Mouse (Mus musculus): ENCODE data around the gene Txn1.
A peak's percentile ranks its signal among the peaks of the same experiment; 100 is the strongest.

The Txn1 gene

GRCm38 (mm10) chr4:57956029-57956960 lies at the start of gene Txn1:
Gene Txn1, minus strand, starts transcription at chr4:57956411.
- peak; percentile 98 for DNase-seq (ENCODE audit: low read depth)

- DNase-seq (ENCODE audit: low read depth): no peak
Measured at GRCm38 (mm10) chr4:58003501-58003900, 47.3 kb upstream of the Txn1 start.

GRCm38 (mm10) chr4:57991425-57991824 lies 35.2 kb upstream of the Txn1 start:
- DNase-seq (ENCODE audit: low read depth): no peak

- DNase-seq (ENCODE audit: low read depth): no peak
Measured at GRCm38 (mm10) chr4:57974400-57975117, 18.3 kb upstream of the Txn1 start.

GRCm38 (mm10) chr4:57973592-57974268 lies 17.5 kb upstream of the Txn1 start:
- no peak for DNase-seq (ENCODE audit: low read depth)

GRCm38 (mm10) chr4:57970285-57970684 lies 14.1 kb upstream of the Txn1 start:
- DNase-seq (ENCODE audit: low read depth): no peak

GRCm38 (mm10) chr4:57967195-57967594 lies 11.0 kb upstream of the Txn1 start:
- DNase-seq (ENCODE audit: low read depth): no peak

- DNase-seq (ENCODE audit: low read depth): no peak
Measured at GRCm38 (mm10) chr4:57965516-57965915, 9.3 kb upstream of the Txn1 start.

GRCm38 (mm10) chr4:57964143-57964542 lies 7.9 kb upstream of the Txn1 start:
- no peak for DNase-seq (ENCODE audit: low read depth)

GRCm38 (mm10) chr4:57959056-57959455 lies 2.8 kb upstream of the Txn1 start:
- DNase-seq (ENCODE audit: low read depth): peak; percentile 30

GRCm38 (mm10) chr4:57958098-57958497 lies 1.9 kb upstream of the Txn1 start:
- peak; percentile 65 for DNase-seq (ENCODE audit: low read depth)

- DNase-seq (ENCODE audit: low read depth): no peak
Measured at GRCm38 (mm10) chr4:57957200-57958085, 1.2 kb upstream of the Txn1 start.

GRCm38 (mm10) chr4:57955544-57955958 lies 660 bp downstream of the Txn1 start:
- peak; percentile 80 for DNase-seq (ENCODE audit: low read depth)

- DNase-seq (ENCODE audit: low read depth): no peak
Measured at GRCm38 (mm10) chr4:57954991-57955390, 1.2 kb downstream of the Txn1 start.

GRCm38 (mm10) chr4:57954580-57954979 lies 1.6 kb downstream of the Txn1 start:
- no peak for DNase-seq (ENCODE audit: low read depth)

GRCm38 (mm10) chr4:57953796-57954195 lies 2.4 kb downstream of the Txn1 start:
- peak; percentile 16 for DNase-seq (ENCODE audit: low read depth)

- peak; percentile 31 for DNase-seq (ENCODE audit: low read depth)
Measured at GRCm38 (mm10) chr4:57952891-57953290, 3.3 kb downstream of the Txn1 start.

- DNase-seq (ENCODE audit: low read depth): no peak
Measured at GRCm38 (mm10) chr4:57952416-57952815, 3.8 kb downstream of the Txn1 start.

- DNase-seq (ENCODE audit: low read depth): no peak
Measured at GRCm38 (mm10) chr4:57949866-57950265, 6.3 kb downstream of the Txn1 start.

- DNase-seq (ENCODE audit: low read depth): no peak
Measured at GRCm38 (mm10) chr4:57947476-57947875, 8.7 kb downstream of the Txn1 start.

GRCm38 (mm10) chr4:57947036-57947435 lies 9.2 kb downstream of the Txn1 start:
- no peak for DNase-seq (ENCODE audit: low read depth)
